Mouse (Mus musculus): ENCODE data around the gene Klf11.

Klf11 gene

GRCm38 (mm10) chr12:24703013-24703412 lies 51.9 kb downstream of the Klf11 start:
- DNase-seq (ENCODE audit: low spot score): no peak

GRCm38 (mm10) chr12:24705502-24706263 lies 54.6 kb downstream of the Klf11 start:
- DNase-seq (ENCODE audit: low spot score): no peak

- no peak for DNase-seq (ENCODE audit: low spot score)
Observed at GRCm38 (mm10) chr12:24706764-24707479, 55.8 kb downstream of the Klf11 start.

- DNase-seq (ENCODE audit: low spot score): no peak
Observed at GRCm38 (mm10) chr12:24707480-24707802, 56.4 kb downstream of the Klf11 start.

- peak; percentile 88 for DNase-seq (ENCODE audit: low spot score)
Observed at GRCm38 (mm10) chr12:24707954-24708823, 57.1 kb downstream of the Klf11 start, which contains the start of gene Rrm2. Gene Rrm2, plus strand, starts transcription at chr12:24708241.

GRCm38 (mm10) chr12:24708824-24709218 lies 57.7 kb downstream of the Klf11 start:
- no peak for DNase-seq (ENCODE audit: low spot score)

- no peak for DNase-seq (ENCODE audit: low spot score)
Observed at GRCm38 (mm10) chr12:24709409-24709808, 58.3 kb downstream of the Klf11 start.

- no peak for DNase-seq (ENCODE audit: low spot score)
Observed at GRCm38 (mm10) chr12:24709831-24710508, 58.9 kb downstream of the Klf11 start.

GRCm38 (mm10) chr12:24710672-24711071 lies 59.6 kb downstream of the Klf11 start:
- no peak for DNase-seq (ENCODE audit: low spot score)
